Mouse (Mus musculus) E14TG2a.4 (cell line): ENCODE results near the gene 3110009E18Rik.

ENCODE experiments used
- H3K27me3 ChIP-seq: 2 replicates; pipeline ENCODE4 v1.6.1; 2014; ENCODE audit warnings: low read length, control low read depth; ENCODE audit not compliant: insufficient read depth
- H3K36me3 ChIP-seq: 2 replicates; pipeline ENCODE4 v1.6.1; 2014; ENCODE audit warnings: low read length, control low read depth; ENCODE audit not compliant: insufficient read depth
- H3K4me1 ChIP-seq: replicated peaks from 2 replicates; pipeline ENCODE4 v1.6.1; 2014; ENCODE audit warnings: low read depth, low read length, control low read depth
- H3K4me3 ChIP-seq: replicated peaks from 2 replicates; pipeline ENCODE4 v1.5.1; 2014; ENCODE audit warnings: mild to moderate bottlenecking, low read length
- H3K9me3 ChIP-seq: 2 replicates; pipeline ENCODE4 v1.6.1; 2014; ENCODE audit warnings: low read length, control low read depth
- CTCF ChIP-seq: conservative IDR thresholded peaks from 2 replicates; pipeline ENCODE4 v1.5.1; 2014; ENCODE audit warnings: low read length
- NANOG ChIP-seq: IDR thresholded peaks from 2 replicates; pipeline ENCODE4 v1.6.1; 2014; ENCODE audit warnings: borderline replicate concordance, low read length, mixed read lengths
- POU5F1 ChIP-seq: IDR thresholded peaks from 2 replicates; pipeline ENCODE4 v1.6.1; 2014; ENCODE audit warnings: low read length, borderline replicate concordance

The 3110009E18Rik gene

DNA sequence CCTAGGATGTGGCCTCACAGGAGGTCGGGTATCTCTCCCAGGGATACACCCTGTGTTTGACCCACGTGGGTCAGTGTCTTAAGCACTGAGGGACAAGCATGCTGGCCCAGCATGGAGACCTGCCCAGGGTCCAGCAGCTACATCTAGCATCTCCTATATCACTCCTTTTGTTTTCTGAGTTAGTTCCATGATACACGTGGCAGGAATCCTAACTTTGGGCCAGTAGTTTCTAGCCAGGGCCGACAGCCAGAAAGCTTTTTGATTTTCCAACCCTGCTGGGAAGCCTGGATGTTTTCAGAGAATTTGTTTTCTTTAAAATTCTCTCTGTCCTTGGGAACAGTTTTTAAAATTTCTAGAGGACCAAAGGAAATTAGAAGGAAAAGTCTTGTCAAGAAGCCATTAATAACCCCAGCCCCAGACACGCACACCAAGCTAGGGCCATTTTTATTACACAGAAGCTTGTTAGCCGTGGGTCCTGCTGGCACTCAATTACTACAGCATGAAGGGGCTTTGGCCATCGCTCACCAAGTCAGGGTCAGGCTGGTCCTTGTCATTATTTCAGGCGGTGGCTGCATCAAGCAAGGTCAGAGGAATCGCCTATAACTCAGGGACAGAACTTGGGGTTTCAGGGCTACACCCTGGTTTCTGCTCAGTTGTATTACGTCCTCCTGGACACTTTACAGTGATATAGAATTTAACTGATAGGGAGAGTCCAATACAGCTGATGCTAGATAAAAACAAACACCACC is 108.9 kb downstream of the 3110009E18Rik start:
- Histone ChIP-seq H3K27me3 (no peaks in the 10 kb centered on the region), H3K4me1 (no peaks in the 10 kb centered on the region; the same call in 1 of the 2 replicates), H3K36me3 (peaks cover 22% of the 10 kb centered on the region), H3K9me3 (peaks cover 8% of the 10 kb centered on the region), H3K4me3 (no peak overlapping the region)
- TF ChIP-seq POU5F1 (no peak), CTCF (no peak), NANOG (no peak)

DNA sequence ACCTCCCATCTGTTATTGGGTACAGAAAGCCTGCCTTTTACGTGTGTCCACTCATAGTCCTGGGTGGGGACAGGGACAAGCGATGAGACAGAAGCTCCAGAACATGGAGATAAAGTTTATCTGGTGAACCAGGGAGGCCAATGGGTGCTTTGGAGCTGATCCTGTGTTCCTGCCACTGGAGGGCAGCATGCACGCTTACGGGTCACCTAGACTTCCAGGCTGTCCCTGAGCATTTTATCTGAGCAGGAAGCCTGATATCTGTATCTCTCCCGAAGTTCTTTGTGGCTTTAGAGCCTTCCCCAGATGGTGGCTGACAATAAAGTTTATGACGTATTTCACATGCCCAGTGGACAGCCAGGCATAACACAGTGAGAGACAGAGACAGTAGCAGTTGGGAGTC is 110.3 kb downstream of the 3110009E18Rik start:
- Histone ChIP-seq H3K4me3 (no peak overlapping the region), H3K36me3 (peaks cover 22% of the 10 kb centered on the region), H3K4me1 (no peaks in the 10 kb centered on the region; the same call in 1 of the 2 replicates), H3K9me3 (peaks cover 8% of the 10 kb centered on the region), H3K27me3 (no peaks in the 10 kb centered on the region)
- TF ChIP-seq POU5F1, result no peak
- peak; percentile 24; the same call in 1 of the 2 replicates for TF ChIP-seq CTCF
- no peak for TF ChIP-seq NANOG

DNA sequence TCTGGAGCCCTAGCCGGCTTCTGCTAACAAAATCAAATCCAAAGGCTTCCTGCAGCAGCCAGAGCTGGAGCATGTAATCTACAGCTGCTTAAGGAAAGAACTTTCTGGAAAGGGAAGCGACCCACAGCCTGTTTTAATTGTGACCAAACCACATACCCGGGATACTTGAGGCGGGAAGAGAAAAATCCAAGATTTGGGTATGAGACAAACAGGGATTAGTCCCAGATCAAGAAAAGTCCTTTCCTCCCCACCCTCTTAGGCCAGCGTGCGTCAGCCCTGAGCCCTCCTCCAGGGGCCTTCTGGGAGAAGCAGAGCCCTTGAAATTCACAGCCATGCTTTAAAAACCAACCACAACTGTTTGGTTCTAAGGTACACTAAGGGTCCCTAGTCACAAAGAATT is 111.2 kb downstream of the 3110009E18Rik start:
- no peak for TF ChIP-seq POU5F1
- TF ChIP-seq CTCF, result no peak
- TF ChIP-seq NANOG, result no peak
- no peak overlapping the region for H3K4me3 ChIP-seq
- peaks cover 8% of the 10 kb centered on the region for H3K9me3 ChIP-seq
- H3K4me1 ChIP-seq, result no peaks in the 10 kb centered on the region; the same call in 1 of the 2 replicates
- H3K36me3 ChIP-seq, result peaks cover 22% of the 10 kb centered on the region
- no peaks in the 10 kb centered on the region for H3K27me3 ChIP-seq

DNA sequence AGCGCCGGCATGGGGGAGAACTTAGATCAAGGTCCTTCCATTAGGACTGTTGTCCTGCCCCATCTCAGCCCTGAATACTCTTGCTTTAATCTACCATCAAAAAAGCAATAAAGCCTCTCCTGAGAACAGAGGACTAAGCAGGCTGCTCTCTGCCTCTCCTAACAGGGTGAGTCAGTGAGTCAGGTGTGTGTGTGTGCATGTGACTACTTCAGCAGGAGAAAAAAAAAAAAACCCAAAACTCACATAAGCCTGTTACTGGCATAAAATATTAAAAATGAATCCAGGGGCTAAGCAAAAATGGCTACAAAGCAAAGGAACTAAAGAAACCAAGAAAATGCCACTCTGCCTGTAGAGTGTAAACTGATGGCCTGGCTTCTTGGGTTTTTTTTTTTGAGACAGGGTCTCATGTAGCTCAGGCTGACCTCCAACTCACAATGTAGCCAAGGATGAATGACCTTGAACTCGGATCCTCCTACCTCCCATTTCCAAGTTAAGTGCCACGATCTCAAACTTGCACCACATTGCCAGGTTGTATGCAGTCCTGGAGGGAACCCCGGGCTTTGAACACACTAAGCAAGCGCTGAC is 114.7 kb downstream of the 3110009E18Rik start:
- peaks cover 36% of the 10 kb centered on the region for H3K36me3 ChIP-seq
- H3K9me3 ChIP-seq, result peaks cover 8% of the 10 kb centered on the region
- TF ChIP-seq NANOG (no peak), POU5F1 (no peak), CTCF (no peak)
- no peak overlapping the region for H3K4me3 ChIP-seq
- H3K27me3 ChIP-seq, result no peaks in the 10 kb centered on the region
- no peaks in the 10 kb centered on the region for H3K4me1 ChIP-seq

DNA sequence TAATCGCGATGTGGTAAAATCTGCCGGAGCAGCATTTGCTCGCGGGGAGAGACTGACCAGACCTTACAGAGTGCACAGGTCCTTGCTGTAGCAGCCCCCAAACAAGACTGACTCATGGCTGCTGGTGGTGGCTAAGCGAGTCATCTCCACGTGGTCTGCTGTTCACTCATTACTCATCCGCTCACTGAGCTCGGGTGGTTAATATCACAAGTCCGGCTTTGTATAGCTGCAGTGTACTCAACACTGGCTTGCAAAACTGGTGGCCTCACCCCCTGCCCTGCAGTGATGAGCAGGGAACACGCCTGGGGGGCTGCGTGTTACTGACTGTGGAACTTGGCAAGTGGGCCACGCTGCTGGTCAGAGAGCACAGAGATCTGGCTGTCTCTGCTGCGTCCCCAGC is 115.4 kb downstream of the 3110009E18Rik start:
- no peak for TF ChIP-seq NANOG
- peaks cover 8% of the 10 kb centered on the region for H3K9me3 ChIP-seq

DNA sequence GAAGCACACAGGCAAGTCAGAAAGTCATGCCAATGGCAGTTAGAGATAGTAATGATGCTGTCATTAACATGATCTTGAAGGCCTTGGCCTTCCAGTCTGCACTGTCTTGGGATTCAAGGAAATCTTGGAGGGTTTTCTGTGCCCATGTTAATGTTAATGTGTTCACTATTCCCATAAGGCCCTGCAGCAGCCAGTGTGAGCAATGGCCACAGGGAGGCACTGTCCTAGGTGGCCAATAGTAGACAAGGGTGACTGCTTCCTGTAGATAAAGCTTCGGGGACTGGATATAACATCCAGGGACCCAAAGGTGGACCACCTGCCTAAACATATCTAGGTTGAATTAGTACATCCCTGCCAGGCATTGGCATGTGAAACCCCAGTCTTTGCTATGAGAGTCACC is 116.1 kb downstream of the 3110009E18Rik start:
- Histone ChIP-seq H3K4me1 (no peaks in the 10 kb centered on the region), H3K36me3 (peaks cover 37% of the 10 kb centered on the region), H3K4me3 (no peak overlapping the region), H3K27me3 (no peaks in the 10 kb centered on the region), H3K9me3 (peaks cover 8% of the 10 kb centered on the region)
- no peak for TF ChIP-seq POU5F1
- TF ChIP-seq CTCF, result 0 out of 2 replicates have a peak, but pooled peaks have one; percentile 10

More for the DNA sequence above, 115.4 kb downstream of the 3110009E18Rik start:
- Histone ChIP-seq H3K27me3 (no peaks in the 10 kb centered on the region), H3K4me1 (no peaks in the 10 kb centered on the region), H3K4me3 (no peak overlapping the region), H3K36me3 (peaks cover 39% of the 10 kb centered on the region)
